Mouse (Mus musculus) cortical plate, adult 2 months (tissue): Measurements from ENCODE around the gene Trpc3.

Source experiments
- CTCF ChIP-seq: fragments of 200-500 bp; IDR thresholded peaks from 2 replicates; pipeline ENCODE4 v1.5.1; 2011; ENCODE audit warnings: mild to moderate bottlenecking, control low read depth, low read length; ENCODE audit not compliant: insufficient read depth; ENCODE audit errors: extremely low read depth
- POLR2A ChIP-seq: fragments of 200-500 bp; IDR thresholded peaks from 2 replicates; pipeline ENCODE4 v1.6.1; 2011; ENCODE audit warnings: mild to moderate bottlenecking, low read length, control low read depth; ENCODE audit not compliant: insufficient read depth; ENCODE audit errors: extremely low read depth

- TF ChIP-seq POLR2A (peak; percentile 87), CTCF (peak; percentile 38; the same call in 1 of the 2 replicates)
Observed at GRCm38 (mm10) chr3:36571827-36572378, 118.1 kb downstream of the Trpc3 start, which contains the start of gene Ccna2.
